Mouse (Mus musculus): Measurements from ENCODE around the gene Ccr7. TPM values are rescaled to one million over a fixed set of nuclear protein-coding genes. Genes with fewer than 3 reads are reported as not detected.

Ccr7 gene
- polyA plus RNA-seq, 3 experiments from 2014 or later, result 16.6 to 295 (median 286) TPM

GRCm38 (mm10) chr11:99136961-99137360, 17.9 kb downstream of the Ccr7 start:
- ATAC-seq, result no peak

- peak; percentile 69 for ATAC-seq
Observed at GRCm38 (mm10) chr11:99136361-99136760, 18.5 kb downstream of the Ccr7 start.

GRCm38 (mm10) chr11:99135047-99135440, 19.8 kb downstream of the Ccr7 start:
- ATAC-seq, result no peak

DNA sequence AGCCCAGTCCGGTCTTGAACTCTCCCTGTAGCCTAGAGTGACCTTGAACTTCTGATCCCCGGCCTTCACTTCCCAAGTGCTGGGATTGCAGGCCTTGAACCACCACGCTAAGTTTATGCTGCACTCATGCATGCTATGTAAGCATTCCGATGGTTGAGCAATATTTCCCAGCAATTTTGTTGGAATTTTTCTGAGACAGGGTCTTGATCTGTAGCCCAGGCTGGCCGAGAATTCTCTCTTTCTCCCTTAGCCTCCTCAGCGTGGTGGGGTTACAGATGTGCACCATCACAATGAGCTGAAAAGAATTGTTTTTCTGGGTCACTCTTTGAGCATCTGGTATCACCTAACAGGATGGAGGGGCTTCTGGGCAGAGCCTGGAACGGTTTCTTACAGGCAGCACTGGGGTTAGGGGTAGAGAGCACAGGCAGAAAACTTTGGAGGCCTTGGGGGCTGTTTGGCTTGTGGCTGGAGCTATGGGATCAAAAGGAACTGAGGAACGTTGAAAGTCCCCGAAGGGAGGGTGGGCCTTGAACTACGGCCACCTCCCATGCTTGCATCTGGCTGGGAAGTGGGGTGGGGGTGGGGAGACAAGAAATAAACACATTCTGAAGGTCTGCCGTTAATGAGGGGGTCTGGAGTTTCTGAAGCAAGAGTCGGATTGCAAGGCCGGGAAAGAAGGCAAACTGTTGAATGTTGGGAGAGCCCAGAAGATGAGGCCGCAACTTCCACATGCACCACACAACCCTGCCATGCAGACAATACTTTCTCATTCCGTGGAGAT, 20.4 kb downstream of the Ccr7 start:
- ATAC-seq, result no peak

- ATAC-seq, result no peak
Observed at GRCm38 (mm10) chr11:99133285-99133897, 21.5 kb downstream of the Ccr7 start.

DNA sequence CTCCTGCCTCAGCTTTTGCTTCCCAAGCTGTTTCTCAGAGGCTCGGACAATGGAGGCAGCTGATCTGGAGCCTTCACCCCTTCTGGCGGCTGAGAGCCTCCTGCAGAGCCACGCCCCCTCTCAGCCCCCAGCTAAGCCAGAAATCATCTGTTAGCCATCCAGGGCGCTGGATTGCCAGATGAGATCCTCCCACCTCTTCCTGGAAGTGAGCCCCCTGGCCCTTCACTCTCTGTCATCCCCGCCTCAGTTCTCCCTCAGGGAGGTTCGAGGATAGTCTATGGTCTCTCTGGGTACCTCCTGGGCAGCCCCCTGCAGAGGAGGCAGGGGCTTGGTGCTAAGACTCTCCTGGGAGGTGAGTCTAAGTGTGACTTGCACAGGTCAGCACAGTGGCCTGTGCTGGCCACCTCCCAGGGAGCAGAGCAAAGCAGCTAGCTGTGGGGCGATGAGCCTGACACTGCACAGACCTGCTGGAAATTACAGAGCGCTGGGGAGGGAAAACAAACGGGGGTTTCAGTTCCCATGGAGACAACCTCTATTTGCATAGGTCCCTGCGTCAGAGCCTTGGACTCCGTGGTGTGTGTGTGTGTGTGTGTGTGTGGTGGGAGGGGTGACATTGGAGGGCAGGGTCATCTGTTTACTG, 22.7 kb downstream of the Ccr7 start:
- peak; percentile 15 for ATAC-seq

DNA sequence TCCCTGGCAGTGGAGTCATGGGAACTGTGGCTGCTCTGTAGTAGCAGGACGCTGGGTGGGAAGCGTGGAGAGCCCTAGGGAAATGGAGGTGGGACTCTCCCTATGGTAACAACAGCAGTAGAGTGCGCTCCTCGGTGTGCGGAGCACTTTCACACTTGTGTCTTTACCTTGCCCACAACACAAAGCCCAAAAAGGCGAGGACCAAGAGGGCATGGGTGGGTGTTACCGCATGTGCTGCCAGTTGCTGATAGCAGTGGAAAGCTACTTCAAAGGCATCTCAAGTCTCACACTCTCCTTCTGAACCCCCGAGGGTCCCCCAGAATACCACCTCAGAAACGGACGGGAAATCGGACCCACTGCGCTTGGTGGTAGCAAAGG, 23.4 kb downstream of the Ccr7 start:
- peak; percentile 27 for ATAC-seq

- peak; percentile 78 for ATAC-seq
Observed at GRCm38 (mm10) chr11:99130736-99131462, 24.0 kb downstream of the Ccr7 start.

GRCm38 (mm10) chr11:99129287-99129686, 25.6 kb downstream of the Ccr7 start:
- no peak for ATAC-seq

- ATAC-seq, result no peak
Observed at GRCm38 (mm10) chr11:99127785-99128682, 26.8 kb downstream of the Ccr7 start.

DNA sequence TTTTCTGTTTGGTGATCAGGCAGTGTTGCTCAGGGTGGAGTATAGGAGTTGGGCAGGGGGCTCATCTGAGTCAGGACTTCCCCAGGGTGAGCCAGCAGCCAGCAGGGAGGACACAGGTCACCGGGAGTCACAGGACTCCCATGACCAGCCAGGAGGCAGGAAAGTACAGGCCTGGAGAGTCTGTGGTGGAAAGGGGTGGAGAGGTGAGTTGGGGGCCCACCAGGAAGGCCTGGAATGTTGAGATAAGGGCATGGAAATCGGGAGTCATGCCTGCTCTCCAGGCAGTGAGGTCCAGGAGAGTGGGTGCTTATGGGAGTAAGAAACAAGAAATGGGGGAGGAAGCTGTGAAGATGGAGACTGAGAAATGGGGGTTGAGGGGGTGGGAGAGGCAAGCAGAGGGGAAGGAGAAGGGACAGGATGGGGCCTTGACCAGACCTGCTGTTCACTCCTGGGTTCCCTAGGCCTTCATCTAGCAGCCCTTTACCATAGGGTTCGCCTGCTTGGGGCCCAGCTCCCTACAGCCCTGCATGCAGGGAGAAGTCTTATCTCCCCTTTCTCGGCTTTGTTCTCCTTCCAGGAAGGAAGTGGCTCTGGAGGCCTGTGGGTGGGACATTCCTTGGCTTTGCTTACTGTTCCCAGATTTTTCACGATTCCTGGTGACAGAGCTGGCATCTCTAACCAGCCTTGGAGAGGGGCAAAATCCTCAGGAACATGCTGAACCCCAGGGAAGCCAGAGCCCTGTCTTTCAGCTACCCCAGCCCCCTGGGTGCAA, 28.2 kb downstream of the Ccr7 start:
- ATAC-seq, result no peak

DNA sequence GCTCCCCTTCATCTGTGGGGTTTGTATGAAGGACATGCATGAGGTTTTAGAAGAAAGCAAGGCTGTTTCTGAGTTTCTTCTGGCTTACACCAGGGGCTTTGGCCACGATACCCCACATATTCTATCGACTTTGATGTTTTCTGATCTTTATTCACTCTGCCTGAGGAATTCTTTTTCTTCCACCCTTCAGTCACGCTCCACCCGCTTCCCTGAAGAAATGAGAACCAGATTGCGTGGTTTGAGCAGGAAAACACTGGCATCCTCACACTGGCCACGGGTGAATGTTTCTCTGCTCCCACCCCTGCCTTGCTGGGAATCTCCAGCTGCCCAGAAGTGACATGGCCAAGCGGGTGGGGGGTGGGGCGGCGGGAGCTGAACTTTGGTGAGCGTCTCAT, 30.2 kb downstream of the Ccr7 start:
- no peak for ATAC-seq

- peak; percentile 21 for ATAC-seq
Observed at GRCm38 (mm10) chr11:99123977-99124634, 30.8 kb downstream of the Ccr7 start.

- no peak for ATAC-seq
Observed at GRCm38 (mm10) chr11:99122703-99123102, 32.2 kb downstream of the Ccr7 start.

DNA sequence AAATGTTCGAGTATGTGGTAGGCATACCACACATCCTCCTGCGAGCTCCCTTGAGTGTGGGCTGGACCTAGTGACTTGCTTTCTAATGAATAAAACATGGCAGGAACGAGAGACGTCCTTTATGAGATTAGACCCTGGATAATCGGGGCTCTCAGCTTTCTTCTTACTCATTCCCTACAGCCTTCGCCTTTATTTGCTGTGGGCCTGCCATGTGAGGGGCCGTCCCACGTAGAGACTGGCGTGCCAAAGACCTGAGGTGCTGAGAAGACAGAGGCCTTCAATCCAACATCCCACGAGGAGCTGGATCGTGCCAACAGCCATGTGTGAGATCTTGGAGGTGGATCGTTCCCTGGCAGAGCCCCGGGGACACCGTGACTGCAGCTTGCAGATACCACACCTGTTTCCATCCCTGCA, 33.7 kb downstream of the Ccr7 start:
- ATAC-seq, result no peak

- ATAC-seq, result no peak
Observed at GRCm38 (mm10) chr11:99120524-99121217, 34.2 kb downstream of the Ccr7 start.

GRCm38 (mm10) chr11:99118963-99119362, 35.9 kb downstream of the Ccr7 start:
- no peak for ATAC-seq

DNA sequence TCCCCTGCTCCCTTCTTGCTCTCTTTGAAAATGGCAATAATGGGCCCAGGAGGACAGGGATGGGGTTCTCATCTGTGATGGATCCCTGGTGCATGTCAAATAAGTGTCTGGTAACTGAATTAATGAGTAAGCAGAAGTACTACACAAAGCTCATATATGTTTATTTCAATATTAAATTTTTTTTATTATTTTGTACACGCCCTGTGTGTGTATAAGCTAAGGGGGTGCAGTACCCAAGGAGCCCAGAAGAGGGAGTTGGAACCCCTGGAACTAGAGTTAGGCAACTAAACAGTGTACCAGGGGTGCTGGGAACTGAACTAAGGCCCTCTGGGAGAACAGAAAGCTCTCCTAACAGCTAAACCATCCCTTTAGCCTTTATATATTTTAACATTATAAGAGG, 36.5 kb downstream of the Ccr7 start:
- no peak for ATAC-seq

DNA sequence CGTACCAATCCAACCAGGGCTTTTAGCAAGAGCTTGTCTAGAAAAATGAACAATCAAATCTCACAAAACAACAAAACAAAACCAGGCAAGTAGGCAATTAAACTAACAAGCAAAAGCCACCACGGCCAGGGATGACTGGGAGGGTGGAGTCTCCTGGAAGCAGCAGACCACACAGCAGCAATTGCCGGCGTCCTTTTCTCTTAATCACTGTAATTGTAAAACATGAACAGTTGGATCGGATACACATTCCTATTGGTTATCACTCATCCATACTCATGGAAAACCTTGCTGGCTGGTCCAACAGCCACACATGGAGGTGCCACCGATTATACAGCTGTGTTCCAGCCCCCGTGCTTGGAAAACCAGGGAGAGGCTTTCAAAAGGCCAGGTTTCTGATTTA, 37.0 kb downstream of the Ccr7 start:
- ATAC-seq, result no peak

- peak; percentile 74 for ATAC-seq
Observed at GRCm38 (mm10) chr11:99115940-99116339, 38.9 kb downstream of the Ccr7 start.
